Mouse (Mus musculus) E14TG2a.4 (cell line): ENCODE results near the gene Ccpg1os.

ENCODE experiments used
- CTCF ChIP-seq: conservative IDR thresholded peaks from 2 replicates; pipeline ENCODE4 v1.5.1; 2014; ENCODE audit warnings: low read length
- NANOG ChIP-seq: IDR thresholded peaks from 2 replicates; pipeline ENCODE4 v1.6.1; 2014; ENCODE audit warnings: borderline replicate concordance, low read length, mixed read lengths
- POU5F1 ChIP-seq: IDR thresholded peaks from 2 replicates; pipeline ENCODE4 v1.6.1; 2014; ENCODE audit warnings: low read length, borderline replicate concordance

GRCm38 (mm10) chr9:73019841-73020240 is 34.7 kb upstream of the Ccpg1os start:
- TF ChIP-seq CTCF, result no peak
- TF ChIP-seq POU5F1, result no peak
- no peak for TF ChIP-seq NANOG
